Mouse (Mus musculus): ENCODE data around the gene Stard13. TPM values are rescaled to one million over a fixed set of nuclear protein-coding genes. Genes with fewer than 3 reads are reported as not detected.

Gene Stard13
- polyA plus RNA-seq, 1 experiment = 9.2 TPM

GRCm38 (mm10) chr5:151105054-151105971 lies 128.3 kb downstream of the Stard13 start:
- Histone ChIP-seq H3K27ac (ENCODE audit: insufficient read depth, low read length) (no peak overlapping the region), H3K4me3 (ENCODE audit: insufficient read depth, low read length) (no peak overlapping the region), H3K4me1 (ENCODE audit: control insufficient read depth, insufficient read depth, low read length) (peaks cover 2% of the 10 kb centered on the region; the same call in 1 of the 2 replicates)
- TF ChIP-seq POLR2A (IDR thresholded peaks at IDR 0.05; ENCODE audit: extremely low read depth, insufficient read depth, low read length) = no peak
- no peak for TF ChIP-seq CTCF (IDR thresholded peaks at IDR 0.05; ENCODE audit: extremely low read depth, insufficient read depth, low read length)

DNA sequence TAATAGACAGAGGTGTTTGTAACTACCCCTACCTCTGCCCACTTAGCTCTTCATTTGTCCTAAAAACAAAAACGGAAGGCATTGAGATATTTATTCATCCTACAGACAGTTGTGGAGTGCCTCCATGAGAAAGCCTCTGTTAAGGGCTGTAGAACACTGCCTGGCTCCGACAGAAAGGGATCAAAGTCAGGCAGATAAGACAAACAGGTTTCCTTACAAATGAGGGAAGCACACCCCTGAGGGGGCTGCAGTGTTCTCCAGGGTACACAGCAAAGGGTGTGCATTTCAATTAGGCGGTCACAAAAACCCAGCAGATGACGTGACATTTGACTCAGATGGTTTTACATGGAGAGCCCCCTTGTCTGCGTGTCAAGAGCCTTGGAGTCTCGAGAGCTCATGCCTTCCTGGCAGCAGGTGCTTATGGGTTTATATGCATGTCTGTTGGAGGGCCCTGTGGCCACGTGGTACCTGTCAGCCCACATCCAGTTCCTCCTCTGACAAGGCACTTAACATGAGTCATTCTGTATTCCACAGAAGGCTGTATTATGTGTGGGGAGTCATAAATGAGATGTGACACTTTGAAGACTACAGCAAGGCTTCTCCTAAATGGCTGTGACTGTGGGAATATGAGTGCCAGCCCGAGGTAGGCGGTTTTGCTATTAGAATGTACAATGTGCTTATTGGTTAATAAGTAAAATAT lies 129.1 kb downstream of the Stard13 start:
- TF ChIP-seq POLR2A (IDR thresholded peaks at IDR 0.05; ENCODE audit: extremely low read depth, insufficient read depth, low read length) (no peak), CTCF (IDR thresholded peaks at IDR 0.05; ENCODE audit: extremely low read depth, insufficient read depth, low read length) (no peak)
- peaks cover 2% of the 10 kb centered on the region; the same call in 1 of the 2 replicates for H3K4me1 ChIP-seq (ENCODE audit: control insufficient read depth, insufficient read depth, low read length)
- no peak overlapping the region for H3K27ac ChIP-seq (ENCODE audit: insufficient read depth, low read length)
- H3K4me3 ChIP-seq (ENCODE audit: insufficient read depth, low read length) = no peak overlapping the region

- H3K27ac ChIP-seq (ENCODE audit: insufficient read depth, low read length) = no peak overlapping the region
- 0 out of 2 replicates have a peak, but pooled peaks cover 2% of the 10 kb centered on the region for H3K4me1 ChIP-seq (ENCODE audit: control insufficient read depth, insufficient read depth, low read length)
- no peak overlapping the region for H3K4me3 ChIP-seq (ENCODE audit: insufficient read depth, low read length)
- no peak for TF ChIP-seq CTCF (IDR thresholded peaks at IDR 0.05; ENCODE audit: extremely low read depth, insufficient read depth, low read length)
- TF ChIP-seq POLR2A (IDR thresholded peaks at IDR 0.05; ENCODE audit: extremely low read depth, insufficient read depth, low read length) = no peak
Measured at GRCm38 (mm10) chr5:151103284-151103683, 130.4 kb downstream of the Stard13 start.

- TF ChIP-seq CTCF (IDR thresholded peaks at IDR 0.05; ENCODE audit: extremely low read depth, insufficient read depth, low read length) (peak; percentile 2; the same call in 1 of the 2 replicates), POLR2A (IDR thresholded peaks at IDR 0.05; ENCODE audit: extremely low read depth, insufficient read depth, low read length) (no peak)
- Histone ChIP-seq H3K4me1 (ENCODE audit: control insufficient read depth, insufficient read depth, low read length) (no peaks in the 10 kb centered on the region), H3K4me3 (ENCODE audit: insufficient read depth, low read length) (no peak overlapping the region), H3K27ac (ENCODE audit: insufficient read depth, low read length) (no peak overlapping the region)
Measured at GRCm38 (mm10) chr5:151102262-151102661, 131.4 kb downstream of the Stard13 start.

GRCm38 (mm10) chr5:151096012-151096411 lies 137.6 kb downstream of the Stard13 start:
- H3K27ac ChIP-seq (ENCODE audit: insufficient read depth, low read length) = no peak overlapping the region
- H3K4me3 ChIP-seq (ENCODE audit: insufficient read depth, low read length) = no peak overlapping the region
- no peaks in the 10 kb centered on the region; the same call in 1 of the 2 replicates for H3K4me1 ChIP-seq (ENCODE audit: control insufficient read depth, insufficient read depth, low read length)
- TF ChIP-seq CTCF (IDR thresholded peaks at IDR 0.05; ENCODE audit: extremely low read depth, insufficient read depth, low read length) (no peak), POLR2A (IDR thresholded peaks at IDR 0.05; ENCODE audit: extremely low read depth, insufficient read depth, low read length) (no peak)

GRCm38 (mm10) chr5:151092886-151093665 lies 140.6 kb downstream of the Stard13 start:
- no peak overlapping the region for H3K4me3 ChIP-seq (ENCODE audit: insufficient read depth, low read length)
- H3K4me1 ChIP-seq (ENCODE audit: control insufficient read depth, insufficient read depth, low read length) = no peaks in the 10 kb centered on the region; the same call in 1 of the 2 replicates
- TF ChIP-seq CTCF (IDR thresholded peaks at IDR 0.05; ENCODE audit: extremely low read depth, insufficient read depth, low read length) (no peak), POLR2A (IDR thresholded peaks at IDR 0.05; ENCODE audit: extremely low read depth, insufficient read depth, low read length) (no peak)
- H3K27ac ChIP-seq (ENCODE audit: insufficient read depth, low read length) = no peak overlapping the region

- Histone ChIP-seq H3K4me3 (ENCODE audit: insufficient read depth, low read length) (no peak overlapping the region), H3K27ac (ENCODE audit: insufficient read depth, low read length) (no peak overlapping the region), H3K4me1 (ENCODE audit: control insufficient read depth, insufficient read depth, low read length) (peaks cover 2% of the 10 kb centered on the region; the same call in 1 of the 2 replicates)
- TF ChIP-seq CTCF (IDR thresholded peaks at IDR 0.05; ENCODE audit: extremely low read depth, insufficient read depth, low read length) (no peak), POLR2A (IDR thresholded peaks at IDR 0.05; ENCODE audit: extremely low read depth, insufficient read depth, low read length) (no peak)
Measured at GRCm38 (mm10) chr5:151090996-151091395, 142.6 kb downstream of the Stard13 start.

DNA sequence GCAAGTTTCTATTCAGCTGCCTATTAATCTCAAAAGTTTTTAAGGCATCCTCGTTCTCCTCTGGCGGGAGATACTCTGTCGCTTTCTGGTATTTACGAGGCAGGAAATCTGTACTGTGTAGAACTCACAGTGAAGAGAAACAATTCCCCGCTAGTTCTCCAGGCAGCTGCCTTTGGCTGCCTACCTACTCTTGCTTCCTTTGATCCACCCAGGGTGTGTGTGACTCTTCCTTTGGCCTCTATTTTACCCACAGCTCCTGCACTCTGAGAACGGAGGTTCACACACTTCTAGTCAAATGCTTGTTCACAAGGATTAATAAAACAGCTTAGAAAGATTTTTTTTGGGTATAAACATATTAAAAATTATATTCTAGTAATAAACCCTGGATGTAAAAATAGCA lies 144.4 kb downstream of the Stard13 start:
- no peak overlapping the region for H3K27ac ChIP-seq (ENCODE audit: insufficient read depth, low read length)
- H3K4me1 ChIP-seq (ENCODE audit: control insufficient read depth, insufficient read depth, low read length) = 0 out of 2 replicates have a peak, but pooled peaks cover 2% of the 10 kb centered on the region
- TF ChIP-seq CTCF (IDR thresholded peaks at IDR 0.05; ENCODE audit: extremely low read depth, insufficient read depth, low read length) (no peak), POLR2A (IDR thresholded peaks at IDR 0.05; ENCODE audit: extremely low read depth, insufficient read depth, low read length) (no peak)
- H3K4me3 ChIP-seq (ENCODE audit: insufficient read depth, low read length) = no peak overlapping the region
